Mouse (Mus musculus): ENCODE data around the gene Spock1. TPM values are rescaled to one million over a fixed set of nuclear protein-coding genes. Genes with fewer than 3 reads are reported as not detected.

The Spock1 gene
- polyA plus RNA-seq, 1 experiment, result not detected

DNA sequence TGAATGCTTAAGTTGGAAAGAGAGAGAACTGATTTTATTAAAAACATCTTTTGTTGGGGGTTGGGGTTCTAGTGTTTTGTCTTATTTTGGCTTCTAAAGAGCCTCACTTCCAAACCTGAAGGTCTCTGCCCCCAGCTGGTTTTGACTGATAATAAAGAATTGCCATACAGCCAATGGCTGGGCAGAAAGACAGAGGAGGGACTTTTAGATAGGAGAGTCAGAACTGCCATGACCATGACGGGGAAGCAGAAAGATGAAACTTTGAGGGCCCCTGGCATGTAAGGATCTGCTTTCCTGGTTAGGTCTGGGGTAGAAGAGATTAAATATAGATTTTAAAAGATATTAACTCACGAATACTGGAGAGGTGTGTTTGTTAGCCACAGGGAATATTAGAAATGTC is 96.9 kb downstream of the Spock1 start:
- TF ChIP-seq CTCF (IDR thresholded peaks at IDR 0.05; ENCODE audit: extremely low read depth, insufficient read depth, insufficient read length, insufficient replicate concordance) (no peak), POLR2A (IDR thresholded peaks at IDR 0.05; ENCODE audit: low read depth, low read length) (no peak)
- DNase-seq (ENCODE audit: low read depth in 1 of 2, low spot score in 2 of 2), result no peak
- Histone ChIP-seq H3K27ac (ENCODE audit: insufficient read depth, low read length) (no peak overlapping the region), H3K27me3 (ENCODE audit: control insufficient read depth, insufficient read depth, low read length) (no peaks in the 10 kb centered on the region), H3K4me1 (ENCODE audit: control insufficient read depth, insufficient read depth, insufficient read length) (no peaks in the 10 kb centered on the region), H3K36me3 (ENCODE audit: control insufficient read depth, insufficient read depth, low read length) (no peaks in the 10 kb centered on the region), H3K4me3 (ENCODE audit: extremely low read depth, insufficient read depth, insufficient read length) (no peak overlapping the region)
- WGBS, result 80% methylated on average over 2 of the region's 2 CpGs

DNA sequence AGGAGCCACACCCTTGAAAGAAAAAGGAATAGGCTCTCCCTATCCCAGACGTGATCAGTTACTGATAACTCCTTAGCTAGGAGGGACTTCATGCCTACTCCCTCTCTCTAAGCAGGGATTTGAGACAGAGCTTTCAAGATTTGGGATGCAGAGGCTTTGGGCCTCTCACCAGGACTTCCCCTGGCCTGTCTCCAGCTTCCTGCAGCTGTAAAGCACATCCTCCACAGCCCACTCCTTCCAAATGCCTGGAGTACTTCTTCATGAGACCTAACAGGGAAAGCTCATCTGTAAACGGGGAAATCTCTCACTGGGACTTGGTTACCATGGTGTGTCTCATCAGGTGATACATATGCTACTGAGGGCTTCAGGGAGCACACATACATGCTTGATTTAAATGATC is 97.3 kb downstream of the Spock1 start:
- Histone ChIP-seq H3K27ac (ENCODE audit: insufficient read depth, low read length) (no peak overlapping the region), H3K4me1 (ENCODE audit: control insufficient read depth, insufficient read depth, insufficient read length) (no peaks in the 10 kb centered on the region), H3K36me3 (ENCODE audit: control insufficient read depth, insufficient read depth, low read length) (no peaks in the 10 kb centered on the region), H3K4me3 (ENCODE audit: extremely low read depth, insufficient read depth, insufficient read length) (no peak overlapping the region), H3K27me3 (ENCODE audit: control insufficient read depth, insufficient read depth, low read length) (no peaks in the 10 kb centered on the region)
- DNase-seq (ENCODE audit: low read depth in 1 of 2, low spot score in 2 of 2), result no peak
- TF ChIP-seq POLR2A (IDR thresholded peaks at IDR 0.05; ENCODE audit: low read depth, low read length) (no peak), CTCF (IDR thresholded peaks at IDR 0.05; ENCODE audit: extremely low read depth, insufficient read depth, insufficient read length, insufficient replicate concordance) (no peak)
- WGBS, result 47% methylated on average over 2 of the region's 2 CpGs

DNA sequence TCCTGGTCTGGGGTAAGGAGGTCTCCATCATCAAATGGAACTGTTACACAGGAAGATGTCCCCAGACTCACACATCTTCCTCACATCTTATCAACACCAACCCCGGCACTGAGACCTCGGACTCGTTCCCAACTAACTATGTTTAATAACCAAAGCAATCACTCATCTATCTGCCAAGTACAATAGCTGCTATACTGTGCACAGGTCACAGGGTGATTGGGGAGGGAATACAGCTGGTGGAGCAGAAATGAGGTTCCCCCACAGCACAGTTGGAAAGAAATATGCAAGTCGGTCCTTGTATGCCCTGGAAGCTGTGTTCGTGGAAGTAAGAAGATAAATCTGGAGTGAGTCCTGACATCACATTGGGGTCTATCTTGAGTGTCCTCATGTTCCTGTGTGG is 98.0 kb downstream of the Spock1 start:
- H3K27ac ChIP-seq (ENCODE audit: insufficient read depth, low read length), result no peak overlapping the region
- H3K27me3 ChIP-seq (ENCODE audit: control insufficient read depth, insufficient read depth, low read length), result no peaks in the 10 kb centered on the region
- no peaks in the 10 kb centered on the region for H3K4me1 ChIP-seq (ENCODE audit: control insufficient read depth, insufficient read depth, insufficient read length)
- no peak overlapping the region for H3K4me3 ChIP-seq (ENCODE audit: extremely low read depth, insufficient read depth, insufficient read length)
- 85% methylated on average over 5 of the region's 5 CpGs for WGBS
- H3K36me3 ChIP-seq (ENCODE audit: control insufficient read depth, insufficient read depth, low read length), result no peaks in the 10 kb centered on the region
- DNase-seq (ENCODE audit: low read depth in 1 of 2, low spot score in 2 of 2), result no peak
- TF ChIP-seq POLR2A (IDR thresholded peaks at IDR 0.05; ENCODE audit: low read depth, low read length) (no peak), CTCF (IDR thresholded peaks at IDR 0.05; ENCODE audit: extremely low read depth, insufficient read depth, insufficient read length, insufficient replicate concordance) (no peak)

DNA sequence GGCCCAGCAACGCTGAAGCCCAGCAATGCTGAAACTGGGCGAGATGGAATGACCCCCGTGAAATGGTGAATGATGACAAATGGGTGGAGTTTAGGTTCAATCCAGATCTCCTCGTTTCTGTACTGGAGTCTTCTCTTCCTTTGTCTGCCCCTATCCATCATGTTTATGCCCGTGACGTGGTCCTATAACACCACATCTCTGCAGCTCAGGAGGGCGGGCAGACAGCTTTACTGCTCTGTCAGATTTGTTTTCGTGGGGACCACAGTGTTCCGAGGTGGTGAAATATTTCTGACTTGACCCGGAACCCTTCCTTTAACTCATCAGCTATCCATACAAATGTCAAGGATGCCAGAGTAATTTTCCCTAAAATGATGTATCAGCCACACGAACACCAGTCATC is 98.5 kb downstream of the Spock1 start:
- H3K4me3 ChIP-seq (ENCODE audit: extremely low read depth, insufficient read depth, insufficient read length), result no peak overlapping the region
- DNase-seq (ENCODE audit: low read depth in 1 of 2, low spot score in 2 of 2), result no peak
- no peaks in the 10 kb centered on the region for H3K36me3 ChIP-seq (ENCODE audit: control insufficient read depth, insufficient read depth, low read length)
- no peaks in the 10 kb centered on the region for H3K4me1 ChIP-seq (ENCODE audit: control insufficient read depth, insufficient read depth, insufficient read length)
- H3K27me3 ChIP-seq (ENCODE audit: control insufficient read depth, insufficient read depth, low read length), result no peaks in the 10 kb centered on the region
- no peak overlapping the region for H3K27ac ChIP-seq (ENCODE audit: insufficient read depth, low read length)
- WGBS, result 74% methylated on average over 11 of the region's 11 CpGs
- TF ChIP-seq POLR2A (IDR thresholded peaks at IDR 0.05; ENCODE audit: low read depth, low read length) (no peak), CTCF (IDR thresholded peaks at IDR 0.05; ENCODE audit: extremely low read depth, insufficient read depth, insufficient read length, insufficient replicate concordance) (no peak)

DNA sequence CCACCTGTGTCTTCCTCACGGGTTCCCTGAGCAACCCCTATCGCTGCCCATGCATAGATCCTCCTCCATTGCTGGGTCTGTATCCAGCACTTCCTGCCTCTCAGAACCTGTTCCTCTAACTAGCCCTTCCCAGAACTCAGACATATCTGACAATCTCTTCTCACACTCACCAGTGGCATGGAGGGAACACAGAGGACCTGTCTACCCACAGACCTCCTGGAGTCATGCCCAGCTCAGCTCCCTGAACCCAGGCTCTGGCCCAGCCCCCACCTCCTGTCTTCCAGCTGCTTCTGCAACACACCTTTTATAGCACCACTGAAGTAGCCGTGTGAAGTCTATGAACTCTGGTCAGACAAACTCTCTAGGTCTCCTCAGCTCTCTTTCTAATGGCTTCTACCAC is 101.3 kb downstream of the Spock1 start:
- no peaks in the 10 kb centered on the region for H3K36me3 ChIP-seq (ENCODE audit: control insufficient read depth, insufficient read depth, low read length)
- H3K27ac ChIP-seq (ENCODE audit: insufficient read depth, low read length), result no peak overlapping the region
- no peaks in the 10 kb centered on the region for H3K4me1 ChIP-seq (ENCODE audit: control insufficient read depth, insufficient read depth, insufficient read length)
- TF ChIP-seq CTCF (IDR thresholded peaks at IDR 0.05; ENCODE audit: extremely low read depth, insufficient read depth, insufficient read length, insufficient replicate concordance), result no peak
- TF ChIP-seq POLR2A (IDR thresholded peaks at IDR 0.05; ENCODE audit: low read depth, low read length), result no peak
- DNase-seq (ENCODE audit: low read depth in 1 of 2, low spot score in 2 of 2), result no peak
- H3K4me3 ChIP-seq (ENCODE audit: extremely low read depth, insufficient read depth, insufficient read length), result no peak overlapping the region
- H3K27me3 ChIP-seq (ENCODE audit: control insufficient read depth, insufficient read depth, low read length), result no peaks in the 10 kb centered on the region
- 72% methylated on average over 3 of the region's 3 CpGs for WGBS

DNA sequence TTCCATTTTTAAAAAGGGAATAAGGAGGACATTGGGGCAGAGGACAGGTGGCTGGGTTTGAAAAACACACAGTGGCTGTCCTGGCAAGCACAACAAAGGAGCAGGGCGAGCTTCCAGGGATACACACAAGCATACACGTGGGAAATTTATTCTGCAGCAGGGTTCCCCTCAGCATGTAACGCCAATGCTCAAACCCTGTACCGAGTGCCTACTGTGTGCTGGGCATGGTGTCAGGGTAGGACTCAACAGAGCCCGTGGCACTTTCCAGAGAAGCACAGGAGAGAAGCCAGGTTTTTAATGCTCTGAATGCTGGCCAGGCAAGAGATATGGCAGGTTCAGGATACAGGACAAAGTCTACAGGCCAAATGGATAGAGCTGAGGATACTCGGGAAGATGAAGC is 101.8 kb downstream of the Spock1 start:
- TF ChIP-seq CTCF (IDR thresholded peaks at IDR 0.05; ENCODE audit: extremely low read depth, insufficient read depth, insufficient read length, insufficient replicate concordance) (no peak), POLR2A (IDR thresholded peaks at IDR 0.05; ENCODE audit: low read depth, low read length) (no peak)
- WGBS, result 85% methylated on average over 6 of the region's 6 CpGs

DNA sequence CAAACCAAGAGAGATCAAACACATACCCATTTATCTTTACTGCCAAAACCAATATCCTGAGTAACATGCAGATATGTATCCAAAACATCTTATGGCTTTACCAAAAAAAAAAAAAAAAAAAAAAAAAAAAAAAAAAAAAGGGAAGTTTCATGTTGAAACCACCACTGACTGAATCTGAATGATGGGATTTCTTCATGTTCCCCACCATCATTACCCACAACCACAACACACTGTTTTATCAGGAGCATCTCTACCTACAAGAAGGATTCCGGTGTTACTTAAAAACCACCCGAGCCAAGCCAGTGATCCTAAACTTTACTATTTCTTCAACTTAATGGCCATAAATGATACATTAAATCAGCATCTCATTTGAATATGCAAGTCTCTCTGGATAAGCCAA is 109.5 kb downstream of the Spock1 start:
- WGBS, result 34% methylated on average over 2 of the region's 2 CpGs
- Histone ChIP-seq H3K27ac (ENCODE audit: insufficient read depth, low read length) (no peak overlapping the region), H3K4me3 (ENCODE audit: extremely low read depth, insufficient read depth, insufficient read length) (no peak overlapping the region), H3K36me3 (ENCODE audit: control insufficient read depth, insufficient read depth, low read length) (no peaks in the 10 kb centered on the region), H3K27me3 (ENCODE audit: control insufficient read depth, insufficient read depth, low read length) (no peaks in the 10 kb centered on the region), H3K4me1 (ENCODE audit: control insufficient read depth, insufficient read depth, insufficient read length) (no peaks in the 10 kb centered on the region)
- no peak for DNase-seq (ENCODE audit: low read depth in 1 of 2, low spot score in 2 of 2)
- TF ChIP-seq CTCF (IDR thresholded peaks at IDR 0.05; ENCODE audit: extremely low read depth, insufficient read depth, insufficient read length, insufficient replicate concordance) (no peak), POLR2A (IDR thresholded peaks at IDR 0.05; ENCODE audit: low read depth, low read length) (no peak)

More for the DNA sequence above, 101.8 kb downstream of the Spock1 start:
- Histone ChIP-seq H3K27ac (ENCODE audit: insufficient read depth, low read length) (no peak overlapping the region), H3K27me3 (ENCODE audit: control insufficient read depth, insufficient read depth, low read length) (no peaks in the 10 kb centered on the region), H3K36me3 (ENCODE audit: control insufficient read depth, insufficient read depth, low read length) (no peaks in the 10 kb centered on the region), H3K4me1 (ENCODE audit: control insufficient read depth, insufficient read depth, insufficient read length) (no peaks in the 10 kb centered on the region), H3K4me3 (ENCODE audit: extremely low read depth, insufficient read depth, insufficient read length) (no peak overlapping the region)
- no peak for DNase-seq (ENCODE audit: low read depth in 1 of 2, low spot score in 2 of 2)

Data from spleen, adult 2 months (tissue).